Mouse (Mus musculus) gastrocnemius, postnatal 25 days (tissue): ENCODE results near the gene Smarcal1. TPM values are rescaled to one million over a fixed set of nuclear protein-coding genes. Genes with fewer than 3 reads are reported as not detected.

Experiments used
- total RNA-seq, 2 experiments: library from RNA; stranded (reverse); gene quantifications; 1 replicate in 1 of 2; 2 replicates in 1 of 2; pipeline ENCODE4 v1.2.3; 2021

Gene Smarcal1
- total RNA-seq, 2 experiments from 2014 or later, result 16.4 to 17.1 TPM

Other genes with a start within 250 kb of the Smarcal1 start
- under 1 TPM; 0.13 to 0.41 TPM for gene March4, start 46.3 kb upstream of the Smarcal1 start, total RNA-seq
- gene Ankar, start 117.3 kb downstream of the Smarcal1 start, total RNA-seq, result not detected
- gene Rpl37a, start 128.0 kb downstream of the Smarcal1 start, total RNA-seq, result 100 to 1,000 TPM; 500 to 526 TPM
- gene Igfbp2, start 241.3 kb downstream of the Smarcal1 start, total RNA-seq, result 1 to 10 TPM in 1 of 2 experiments, under 1 TPM in 1; 0.38 to 2.8 TPM